Mouse (Mus musculus) macrophage (primary cell): ENCODE results near the gene Hoxc6. TPM values are rescaled to one million over a fixed set of nuclear protein-coding genes. Genes with fewer than 3 reads are reported as not detected.

Experiments
- H3K27ac ChIP-seq: fragments of 350-480 bp; formaldehyde crosslinking; 2 replicates; pipeline ENCODE4 v1.9.0; 2021
- H3K36me3 ChIP-seq: fragments of 350-480 bp; formaldehyde crosslinking; 2 replicates; pipeline ENCODE4 v1.9.0; 2021; ENCODE audit errors: inconsistent target
- H3K4me3 ChIP-seq: fragments of 350-480 bp; formaldehyde crosslinking; 2 replicates; pipeline ENCODE4 v1.9.0; 2021; ENCODE audit errors: inconsistent target
- H3K79me2 ChIP-seq: fragments of 350-480 bp; formaldehyde crosslinking; 2 replicates; pipeline ENCODE4 v1.9.0; 2021; ENCODE audit errors: inconsistent target
- WGBS: methylation state at CpG from one replicate; pipeline ENCODE4 v1.1.7; 2026; ENCODE audit warnings: inconsistent platforms; ENCODE audit not compliant: missing documents; 5-methylcytosine and 5-hydroxymethylcytosine counted together
- polyA plus RNA-seq: library from polyadenylated mRNA; stranded (reverse); fragments of 250-400 nt; gene quantifications from 3 replicates; pipeline ENCODE4 v1.2.4, GENCODE M21; 2018; ENCODE audit warnings: inconsistent platforms

Hoxc6 gene
- polyA plus RNA-seq, 1 experiment from 2014 or later: not detected

GRCm38 (mm10) chr15:103027266-103028235, 29.5 kb downstream of the Hoxc6 start:
- no peaks in the 10 kb centered on the region for H3K79me2 ChIP-seq
- H3K27ac ChIP-seq: no peak overlapping the region
- 13% methylated on average over 43 of the region's 43 CpGs for WGBS
- H3K4me3 ChIP-seq: no peak overlapping the region
- no peaks in the 10 kb centered on the region for H3K36me3 ChIP-seq

- H3K27ac ChIP-seq: no peak overlapping the region
- H3K4me3 ChIP-seq: no peak overlapping the region
- H3K79me2 ChIP-seq: no peaks in the 10 kb centered on the region
- 58% methylated on average over 9 of the region's 9 CpGs for WGBS
- H3K36me3 ChIP-seq: no peaks in the 10 kb centered on the region
Observed at GRCm38 (mm10) chr15:103028916-103029512, 31.0 kb downstream of the Hoxc6 start.

GRCm38 (mm10) chr15:103030142-103030541, 32.1 kb downstream of the Hoxc6 start:
- Histone ChIP-seq H3K4me3 (no peak overlapping the region), H3K36me3 (no peaks in the 10 kb centered on the region), H3K79me2 (no peaks in the 10 kb centered on the region), H3K27ac (no peak overlapping the region)
- 20% methylated on average over 8 of the region's 8 CpGs for WGBS

- Histone ChIP-seq H3K27ac (no peak overlapping the region), H3K79me2 (no peaks in the 10 kb centered on the region), H3K36me3 (no peaks in the 10 kb centered on the region), H3K4me3 (no peak overlapping the region)
- no CpG with 5 or more reads among the region's 3 CpGs for WGBS
Observed at GRCm38 (mm10) chr15:103032167-103032566, 34.1 kb downstream of the Hoxc6 start.

- Histone ChIP-seq H3K27ac (no peak overlapping the region), H3K36me3 (no peaks in the 10 kb centered on the region), H3K79me2 (no peaks in the 10 kb centered on the region), H3K4me3 (no peak overlapping the region)
- WGBS: 7% methylated on average over 26 of the region's 26 CpGs
Observed at GRCm38 (mm10) chr15:103032646-103033575, 34.9 kb downstream of the Hoxc6 start.

- H3K36me3 ChIP-seq: no peaks in the 10 kb centered on the region
- WGBS: 4% methylated on average over 24 of the region's 24 CpGs
- H3K27ac ChIP-seq: no peak overlapping the region
- no peaks in the 10 kb centered on the region for H3K79me2 ChIP-seq
- no peak overlapping the region for H3K4me3 ChIP-seq
Observed at GRCm38 (mm10) chr15:103034043-103034806, 36.2 kb downstream of the Hoxc6 start.

- no peak overlapping the region for H3K27ac ChIP-seq
- no peak overlapping the region for H3K4me3 ChIP-seq
- WGBS: 3% methylated on average over 31 of the region's 34 CpGs
- no peaks in the 10 kb centered on the region for H3K79me2 ChIP-seq
- no peaks in the 10 kb centered on the region for H3K36me3 ChIP-seq
Observed at GRCm38 (mm10) chr15:103034807-103035547, 36.9 kb downstream of the Hoxc6 start.

GRCm38 (mm10) chr15:103035548-103035881, 37.5 kb downstream of the Hoxc6 start:
- H3K27ac ChIP-seq: no peak overlapping the region
- H3K36me3 ChIP-seq: no peaks in the 10 kb centered on the region
- no peaks in the 10 kb centered on the region for H3K79me2 ChIP-seq
- WGBS: 3% methylated on average over 14 of the region's 14 CpGs
- H3K4me3 ChIP-seq: no peak overlapping the region

- Histone ChIP-seq H3K4me3 (no peak overlapping the region), H3K79me2 (no peaks in the 10 kb centered on the region), H3K27ac (no peak overlapping the region), H3K36me3 (no peaks in the 10 kb centered on the region)
- 44% methylated on average over 1 of the region's 1 CpGs for WGBS
Observed at GRCm38 (mm10) chr15:103037579-103037978, 39.5 kb downstream of the Hoxc6 start.

GRCm38 (mm10) chr15:103038701-103039480, 40.8 kb downstream of the Hoxc6 start:
- Histone ChIP-seq H3K36me3 (no peaks in the 10 kb centered on the region), H3K27ac (no peak overlapping the region), H3K79me2 (no peaks in the 10 kb centered on the region), H3K4me3 (no peak overlapping the region)
- 67% methylated on average over 10 of the region's 10 CpGs for WGBS

GRCm38 (mm10) chr15:103039609-103040008, 41.6 kb downstream of the Hoxc6 start:
- no peak overlapping the region for H3K27ac ChIP-seq
- 67% methylated on average over 3 of the region's 3 CpGs for WGBS
- no peak overlapping the region for H3K4me3 ChIP-seq
- no peaks in the 10 kb centered on the region for H3K79me2 ChIP-seq
- H3K36me3 ChIP-seq: no peaks in the 10 kb centered on the region

- 36% methylated on average over 10 of the region's 12 CpGs for WGBS
- Histone ChIP-seq H3K27ac (no peak overlapping the region), H3K79me2 (no peaks in the 10 kb centered on the region), H3K4me3 (no peak overlapping the region), H3K36me3 (no peaks in the 10 kb centered on the region)
Observed at GRCm38 (mm10) chr15:103040601-103041000, 42.5 kb downstream of the Hoxc6 start.

- Histone ChIP-seq H3K36me3 (no peaks in the 10 kb centered on the region), H3K79me2 (no peaks in the 10 kb centered on the region), H3K4me3 (no peak overlapping the region), H3K27ac (no peak overlapping the region)
- 45% methylated on average over 5 of the region's 5 CpGs for WGBS
Observed at GRCm38 (mm10) chr15:103041613-103042012, 43.6 kb downstream of the Hoxc6 start.
